Mouse (Mus musculus) embryonic facial prominence, embryonic 11.5 days (tissue): ENCODE data around the gene 3110082I17Rik. TPM values are rescaled to one million over a fixed set of nuclear protein-coding genes. Genes with fewer than 3 reads are reported as not detected.

Source experiments
- ATAC-seq: fragments of 200-750 bp; cut with Nextera tagmentation; replicated peaks from 2 replicates; pipeline ENCODE4 v1.8.0; 2017; ENCODE audit warnings: low read depth; ENCODE audit not compliant: insufficient number of reproducible peaks, low FRiP score, low TSS enrichment
- DNase-seq: peaks from one replicate; pipeline ENCODE4 v3.0.0-alpha.2; 2015; ENCODE audit warnings: low spot score
- H3K27ac ChIP-seq: fragments of 300-500 bp; sonication (generic); replicated peaks from 2 replicates; pipeline ENCODE4 v1.5.1; 2014; ENCODE audit warnings: mild to moderate bottlenecking, low read depth, low read length, control low read depth
- H3K27me3 ChIP-seq: fragments of 300-500 bp; sonication (generic); 2 replicates; pipeline ENCODE4 v1.6.1; 2014; ENCODE audit warnings: mild to moderate bottlenecking, low read length, moderate library complexity, mixed read lengths; ENCODE audit not compliant: control insufficient read depth, insufficient read depth
- H3K36me3 ChIP-seq: fragments of 300-500 bp; sonication (generic); replicated peaks from 2 replicates; pipeline ENCODE4 v1.6.1; 2014; ENCODE audit warnings: low read depth, mild to moderate bottlenecking, low read length, moderate library complexity, mixed read lengths; ENCODE audit not compliant: control insufficient read depth, insufficient read depth
- H3K4me1 ChIP-seq: fragments of 300-500 bp; sonication (generic); 2 replicates; pipeline ENCODE4 v1.6.1; 2014; ENCODE audit warnings: low read length, mixed read lengths; ENCODE audit not compliant: control insufficient read depth, insufficient read depth
- H3K4me2 ChIP-seq: fragments of 300-500 bp; sonication (generic); 2 replicates; pipeline ENCODE4 v1.6.1; 2014; ENCODE audit warnings: low read depth, mild to moderate bottlenecking, control low read depth, low read length, moderate library complexity
- H3K4me3 ChIP-seq: fragments of 300-500 bp; sonication (generic); 2 replicates; pipeline ENCODE4 v1.5.1; 2014; ENCODE audit warnings: low read depth, low read length, control low read depth
- H3K9ac ChIP-seq: fragments of 300-500 bp; sonication (generic); replicated peaks from 2 replicates; pipeline ENCODE4 v1.6.1; 2014; ENCODE audit warnings: mild to moderate bottlenecking, control low read depth, low read length
- H3K9me3 ChIP-seq: fragments of 300-500 bp; sonication (generic); replicated peaks from 2 replicates; pipeline ENCODE4 v1.6.1; 2016; ENCODE audit warnings: mild to moderate bottlenecking, low read length, inconsistent platforms, mixed read lengths; ENCODE audit not compliant: control insufficient read depth
- WGBS: fragments of 180-500 bp; shearing (Covaris S2); extraction: QIAGEN DNeasy Blood & Tissue Kit; methylation state at CpG from one replicate; pipeline ENCODE4 v1.1.7; 2014; 5-methylcytosine and 5-hydroxymethylcytosine counted together
- polyA plus RNA-seq: library from polyadenylated mRNA; unstranded; fragments of >200 nt; fragmentation: Nextera tagmentation; extraction: Ambion mirVana; gene quantifications from 2 replicates; pipeline ENCODE4 v1.2.1, GENCODE M21; 2014

The 3110082I17Rik gene
- polyA plus RNA-seq, 1 experiment from 2014 or later: 27.1 TPM

DNA sequence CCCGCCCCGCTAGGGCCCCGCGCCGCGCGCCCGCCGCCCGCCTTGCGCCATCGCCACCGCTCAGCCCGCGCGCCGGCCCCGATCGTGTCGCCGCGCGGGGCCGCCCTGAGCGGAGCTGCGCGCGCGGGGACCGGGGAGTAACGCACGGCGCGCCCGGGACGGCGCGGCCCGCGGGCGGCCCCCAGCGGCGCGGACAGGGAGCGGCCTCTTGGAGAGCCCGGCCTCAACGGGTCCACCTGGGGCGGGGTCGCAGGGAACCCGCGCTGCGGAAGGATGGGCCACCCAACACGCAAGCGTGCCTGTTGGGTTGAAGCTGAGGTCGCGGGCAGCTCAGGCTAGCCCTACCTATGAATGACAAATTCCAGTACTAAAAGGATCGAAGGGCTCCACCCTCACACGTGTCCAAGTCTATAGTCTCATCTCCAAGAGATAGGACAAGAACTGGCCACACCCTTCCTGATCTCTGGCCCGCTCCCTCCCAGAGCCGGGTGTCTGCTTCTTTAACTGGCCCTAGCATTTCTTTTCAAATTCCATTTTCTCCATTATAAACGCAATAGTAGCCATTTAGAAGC is 134.8 kb downstream of the 3110082I17Rik start, which contains the start of gene Adap1:
Gene Adap1 (minus strand): TSS at position 228 of the 572 bp plus-strand sequence.
- Histone ChIP-seq H3K27ac (no peak within 1 kb of the TSS), H3K9me3 (no peaks in the 10 kb centered on the region), H3K4me1 (no peaks in the 10 kb centered on the region), H3K27me3 (peaks cover 27% of the 10 kb centered on the region), H3K4me3 (peak within 1 kb of the TSS; percentile 51), H3K4me2 (peak within 1 kb of the TSS; percentile 95), H3K36me3 (no peaks in the 10 kb centered on the region), H3K9ac (peak within 1 kb of the TSS; percentile 65)
- 0 out of 2 replicates have a peak, but pooled peaks have one; percentile 29 for ATAC-seq
- DNase-seq: peak; percentile 69
- 3% methylated on average over 37 of the region's 61 CpGs for WGBS

DNA sequence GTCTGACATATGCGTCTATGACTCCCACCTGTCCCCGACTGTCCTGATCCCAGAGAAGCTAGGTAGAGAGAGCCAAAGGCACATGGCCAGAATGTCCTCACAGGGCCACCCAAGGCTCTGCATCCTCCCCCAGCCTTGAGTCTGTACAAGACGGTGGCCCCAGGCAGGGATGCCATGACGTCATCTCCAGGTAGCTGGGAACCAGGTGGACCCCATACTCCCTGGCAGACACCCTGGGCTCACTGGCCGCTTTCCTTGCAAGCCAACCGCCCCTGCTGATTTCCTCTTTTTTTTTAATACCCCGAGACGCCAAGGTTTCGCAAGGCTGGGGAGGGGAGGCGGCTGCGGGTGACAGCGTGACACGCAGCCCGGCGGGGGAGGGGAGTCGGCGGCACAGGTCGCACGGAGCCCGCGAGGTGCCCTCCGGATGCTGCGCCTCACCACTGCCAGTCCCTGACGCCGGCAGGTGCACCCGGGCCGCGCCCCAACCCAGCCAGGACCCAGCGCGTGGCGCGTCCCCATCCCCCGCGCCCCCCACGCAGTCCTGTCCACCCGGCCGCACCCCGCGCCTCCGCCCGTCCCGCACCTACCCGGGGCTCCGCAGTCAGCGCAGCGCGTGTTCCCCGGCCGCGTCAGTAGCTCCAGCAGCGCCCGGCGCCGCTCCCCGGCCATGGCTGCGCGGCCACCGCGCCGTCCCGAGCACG is 135.5 kb downstream of the 3110082I17Rik start:
- Histone ChIP-seq H3K27ac (no peak overlapping the region), H3K4me3 (peak overlapping the region; percentile 51), H3K9me3 (no peaks in the 10 kb centered on the region), H3K4me2 (peak overlapping the region; percentile 95), H3K9ac (peak overlapping the region; percentile 65), H3K36me3 (no peaks in the 10 kb centered on the region), H3K27me3 (peaks cover 27% of the 10 kb centered on the region), H3K4me1 (no peaks in the 10 kb centered on the region)
- WGBS: 2% methylated on average over 54 of the region's 62 CpGs
- ATAC-seq: 0 out of 2 replicates have a peak, but pooled peaks have one; percentile 32
- DNase-seq: no peak

DNA sequence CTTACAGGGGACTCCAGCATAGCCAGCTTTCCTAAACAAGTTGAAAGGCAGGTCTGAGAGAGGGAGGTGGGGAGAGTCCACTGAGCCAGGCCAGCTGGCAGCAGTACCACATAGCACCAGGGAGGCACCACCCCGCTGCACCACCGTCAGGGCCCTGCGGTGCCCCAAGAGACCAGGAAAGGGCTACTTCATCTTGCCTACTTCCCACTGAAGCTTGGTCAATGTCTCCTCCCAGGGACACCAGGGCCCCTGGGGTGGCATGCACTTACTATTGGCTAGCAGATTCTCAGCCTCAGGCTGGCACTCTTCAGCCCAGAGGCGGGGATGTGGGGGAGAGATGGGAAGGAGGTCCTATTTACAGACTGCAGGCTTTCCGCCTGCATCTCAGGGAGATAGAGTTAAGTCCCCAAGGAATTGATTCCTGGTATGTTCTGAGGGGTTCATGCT is 136.3 kb downstream of the 3110082I17Rik start:
- Histone ChIP-seq H3K9me3 (no peaks in the 10 kb centered on the region), H3K4me1 (no peaks in the 10 kb centered on the region), H3K9ac (no peak overlapping the region), H3K4me3 (no peak overlapping the region), H3K36me3 (no peaks in the 10 kb centered on the region), H3K4me2 (no peak overlapping the region), H3K27me3 (peaks cover 27% of the 10 kb centered on the region), H3K27ac (no peak overlapping the region)
- 64% methylated on average over 5 of the region's 5 CpGs for WGBS
- DNase-seq (no peak), ATAC-seq (no peak)

DNA sequence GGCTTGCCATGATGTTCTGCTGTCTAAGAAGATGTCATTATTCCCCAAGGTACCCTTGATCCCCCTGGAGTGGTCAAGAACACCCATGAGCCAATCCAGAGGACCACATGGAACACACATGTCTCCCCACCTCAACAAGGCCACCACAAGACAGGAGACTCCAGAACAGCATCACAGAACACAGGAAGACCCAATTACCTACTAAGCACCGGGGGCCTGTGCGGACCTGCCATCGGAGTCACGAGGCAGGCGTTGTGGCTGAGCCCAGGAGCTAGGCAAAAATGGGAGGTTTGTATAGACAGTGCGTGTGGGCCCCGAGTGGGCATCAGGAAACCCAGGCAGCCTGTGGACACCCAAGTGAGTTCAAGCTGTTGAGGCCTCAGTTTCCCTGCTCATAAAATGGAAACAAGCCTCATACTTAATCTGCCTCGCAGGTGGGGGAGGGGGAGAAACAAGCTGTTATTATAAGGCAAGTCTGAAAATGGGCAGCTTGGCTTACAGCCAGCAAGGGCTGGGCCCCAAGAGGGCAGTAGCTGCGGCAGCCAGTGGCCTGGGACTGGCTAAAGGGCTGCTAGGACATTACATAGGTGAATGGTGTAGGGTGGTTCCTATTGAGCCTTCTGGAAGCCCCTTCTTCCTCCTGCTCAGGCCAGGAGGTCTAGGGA is 136.9 kb downstream of the 3110082I17Rik start:
- no peak overlapping the region for H3K4me3 ChIP-seq
- H3K27me3 ChIP-seq: peaks cover 27% of the 10 kb centered on the region
- H3K9ac ChIP-seq: no peak overlapping the region
- H3K9me3 ChIP-seq: no peaks in the 10 kb centered on the region
- no peaks in the 10 kb centered on the region for H3K4me1 ChIP-seq
- ATAC-seq: no peak
- 80% methylated on average over 9 of the region's 9 CpGs for WGBS
- H3K27ac ChIP-seq: no peak overlapping the region
- DNase-seq: no peak
- H3K4me2 ChIP-seq: no peak overlapping the region
- no peaks in the 10 kb centered on the region for H3K36me3 ChIP-seq

DNA sequence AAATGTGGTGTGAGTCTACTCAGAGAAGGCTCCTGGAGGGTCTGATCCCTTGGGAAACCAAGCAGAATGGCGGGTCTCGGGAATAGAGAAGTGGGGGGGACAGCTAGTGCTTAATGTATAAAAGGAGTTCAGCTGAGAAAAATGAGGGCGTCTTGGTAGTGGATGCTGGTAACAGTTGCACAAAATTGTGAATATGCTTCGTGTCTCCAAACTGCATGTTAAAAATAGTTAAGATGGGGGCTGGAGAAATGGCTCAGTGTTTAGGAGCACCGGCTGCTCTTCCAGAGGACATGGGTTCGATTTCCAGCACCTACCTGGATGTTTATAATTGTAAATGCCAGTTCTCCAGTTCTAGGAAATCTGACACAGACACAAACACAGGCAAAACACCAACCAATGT is 139.0 kb downstream of the 3110082I17Rik start:
- H3K27ac ChIP-seq: no peak overlapping the region
- ATAC-seq (no peak), DNase-seq (no peak)
- H3K4me3 ChIP-seq: no peak overlapping the region
- no peaks in the 10 kb centered on the region for H3K36me3 ChIP-seq
- 85% methylated on average over 6 of the region's 6 CpGs for WGBS
- H3K4me2 ChIP-seq: no peak overlapping the region
- no peaks in the 10 kb centered on the region for H3K4me1 ChIP-seq
- peaks cover 27% of the 10 kb centered on the region for H3K27me3 ChIP-seq
- no peaks in the 10 kb centered on the region for H3K9me3 ChIP-seq
- H3K9ac ChIP-seq: no peak overlapping the region

DNA sequence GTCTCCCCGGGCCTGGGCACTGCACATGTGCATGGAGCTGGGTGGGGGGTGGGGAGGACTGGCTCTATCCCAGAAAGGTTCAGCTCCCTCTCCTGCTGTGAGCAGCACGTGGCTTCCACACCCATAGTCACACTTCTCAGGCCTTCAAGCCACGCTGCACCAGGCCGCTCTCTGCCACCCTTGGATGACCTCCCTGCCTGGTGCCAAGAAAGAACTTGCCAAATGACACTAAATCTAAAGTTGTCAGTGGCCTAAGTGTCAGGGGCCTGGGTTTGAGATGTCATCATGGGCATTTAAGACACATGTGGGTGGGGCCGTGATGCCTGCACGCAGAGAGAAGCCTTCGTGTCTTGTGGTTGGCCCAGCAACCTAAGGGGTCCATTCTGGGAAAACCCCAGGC is 139.9 kb downstream of the 3110082I17Rik start:
- H3K9me3 ChIP-seq: no peaks in the 10 kb centered on the region
- H3K4me3 ChIP-seq: no peak overlapping the region
- peaks cover 19% of the 10 kb centered on the region for H3K27me3 ChIP-seq
- ATAC-seq (no peak), DNase-seq (no peak)
- H3K36me3 ChIP-seq: no peaks in the 10 kb centered on the region
- H3K4me1 ChIP-seq: no peaks in the 10 kb centered on the region
- no peak overlapping the region for H3K4me2 ChIP-seq
- H3K9ac ChIP-seq: no peak overlapping the region
- WGBS: 78% methylated on average over 7 of the region's 7 CpGs
- H3K27ac ChIP-seq: no peak overlapping the region

DNA sequence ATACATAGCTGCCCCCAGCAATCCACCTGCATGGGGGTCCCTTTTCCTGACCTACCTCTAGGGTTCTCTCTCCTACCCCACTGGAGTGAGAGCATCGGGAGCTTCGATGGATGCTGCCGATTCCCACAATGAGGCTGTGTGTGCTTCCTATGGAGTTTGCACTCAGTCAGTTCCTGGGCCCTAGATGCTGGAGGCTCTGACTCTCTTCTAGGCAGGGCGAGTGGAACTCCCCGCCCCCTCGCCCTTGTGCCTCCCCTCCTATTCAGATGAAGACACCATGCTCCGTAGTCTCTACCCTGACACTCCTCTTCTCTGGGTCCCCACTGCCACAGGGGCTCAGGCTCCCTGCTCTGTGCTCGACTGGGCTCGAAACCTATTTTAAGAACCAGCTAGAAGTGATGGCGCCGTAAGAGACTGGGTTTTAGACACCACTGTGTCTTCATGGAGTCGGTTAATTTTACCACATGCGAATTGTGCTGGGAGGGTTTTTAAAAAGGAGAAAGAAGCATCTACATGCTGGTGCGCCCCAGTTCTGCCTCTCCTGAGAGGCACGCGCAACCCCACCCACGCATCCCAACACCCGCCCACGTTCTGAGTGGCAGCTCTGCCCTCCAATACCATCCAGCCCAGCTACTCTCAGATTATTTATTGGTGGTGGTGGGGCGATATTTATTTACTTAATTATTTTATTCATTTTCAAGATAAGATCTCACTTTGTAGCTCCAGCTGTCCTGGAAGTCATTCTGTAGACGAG is 142.4 kb downstream of the 3110082I17Rik start:
- Histone ChIP-seq H3K4me3 (no peak overlapping the region), H3K27me3 (no peaks in the 10 kb centered on the region; the same call in 1 of the 2 replicates), H3K36me3 (no peaks in the 10 kb centered on the region), H3K4me1 (no peaks in the 10 kb centered on the region), H3K27ac (no peak overlapping the region), H3K4me2 (no peak overlapping the region), H3K9me3 (no peaks in the 10 kb centered on the region), H3K9ac (no peak overlapping the region)
- ATAC-seq: no peak
- WGBS: 63% methylated on average over 21 of the region's 21 CpGs
- DNase-seq: no peak
